Mouse (Mus musculus): Measurements from ENCODE around the gene Rpa2.
"Not testable (repeated sequence)": the region's sequence is repeated elsewhere in the genome, so short reads cannot be mapped to it uniquely, and the experiment has no call there.

Rpa2 gene

DNA sequence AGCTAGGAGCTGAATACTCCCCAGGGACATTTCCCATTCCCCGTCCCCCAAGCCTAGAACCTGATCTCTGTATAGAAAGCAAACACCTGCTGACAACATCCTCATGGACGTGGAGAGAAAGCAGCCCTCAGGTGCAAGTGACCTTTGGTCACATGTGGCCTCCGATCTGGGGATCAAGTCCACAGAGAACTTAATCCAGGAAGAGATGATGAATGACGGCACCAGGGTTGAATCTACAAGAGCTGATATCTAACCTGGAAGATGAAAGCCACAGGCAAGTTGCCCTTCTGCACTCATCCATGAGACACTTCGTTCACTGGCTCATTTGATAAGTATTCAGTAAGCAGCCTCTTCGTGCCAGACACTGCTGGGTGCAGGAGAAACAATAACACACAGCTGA lies 5.5 kb upstream of the Rpa2 start:
- no peak for DNase-seq (ENCODE audit: low read depth, low spot score)

DNA sequence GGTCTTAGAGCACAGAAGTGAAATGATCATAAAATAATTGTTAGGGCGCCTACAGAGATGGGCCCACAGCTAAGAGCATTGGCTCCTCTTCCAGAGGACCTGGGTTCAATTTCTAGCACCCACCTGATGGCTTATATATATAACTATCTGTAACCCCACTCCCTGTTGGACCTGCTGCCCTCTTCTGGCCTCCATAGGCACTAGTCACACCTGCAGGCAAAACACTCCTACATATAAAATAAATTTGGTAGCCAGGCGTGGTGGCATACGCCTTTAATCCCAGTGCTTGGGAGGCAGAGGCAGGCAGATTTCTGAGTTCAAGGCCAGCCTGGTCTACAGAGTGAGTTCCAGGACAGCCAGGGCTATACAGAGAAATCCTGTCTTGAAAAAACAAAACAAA lies 5.0 kb upstream of the Rpa2 start:
- DNase-seq (ENCODE audit: low read depth, low spot score), result not testable (repeated sequence)

DNA sequence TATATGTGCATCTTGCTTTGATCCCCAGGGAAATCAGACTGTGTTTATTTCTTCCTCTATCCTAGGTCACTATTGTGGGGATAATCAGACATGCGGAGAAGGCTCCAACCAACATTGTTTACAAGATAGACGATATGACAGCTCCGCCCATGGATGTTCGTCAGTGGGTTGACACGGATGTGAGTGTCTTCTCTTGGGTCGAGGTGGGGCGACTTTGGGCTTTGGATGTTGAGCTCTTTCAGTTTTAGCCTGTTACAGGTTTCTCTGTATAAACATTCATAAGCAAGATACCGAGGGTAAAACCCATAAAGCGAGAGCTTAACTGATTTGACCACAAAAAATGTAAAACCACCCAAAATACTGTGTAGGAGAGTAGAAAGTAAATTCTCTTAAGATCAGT lies 3.6 kb downstream of the Rpa2 start:
- no peak for DNase-seq (ENCODE audit: low read depth, low spot score)

DNA sequence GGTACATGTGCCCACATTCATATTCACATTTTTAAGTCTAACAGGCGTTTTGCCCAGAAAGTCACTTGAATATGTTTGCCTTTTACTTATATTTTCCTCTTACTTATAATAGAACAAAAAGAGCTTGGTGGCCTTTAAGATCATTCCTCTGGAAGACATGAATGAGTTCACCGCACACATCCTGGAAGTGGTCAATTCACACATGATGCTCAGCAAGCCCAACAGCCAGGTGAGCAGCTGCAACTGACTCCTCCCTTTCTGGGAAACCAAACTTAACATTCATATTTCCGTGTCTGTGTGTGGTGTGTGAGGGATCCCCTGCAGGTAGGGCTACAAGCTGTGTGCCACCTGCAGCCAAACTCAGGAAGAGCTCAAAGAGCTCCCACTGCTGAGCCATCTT lies 6.8 kb downstream of the Rpa2 start:
- DNase-seq (ENCODE audit: low read depth, low spot score), result no peak

DNA sequence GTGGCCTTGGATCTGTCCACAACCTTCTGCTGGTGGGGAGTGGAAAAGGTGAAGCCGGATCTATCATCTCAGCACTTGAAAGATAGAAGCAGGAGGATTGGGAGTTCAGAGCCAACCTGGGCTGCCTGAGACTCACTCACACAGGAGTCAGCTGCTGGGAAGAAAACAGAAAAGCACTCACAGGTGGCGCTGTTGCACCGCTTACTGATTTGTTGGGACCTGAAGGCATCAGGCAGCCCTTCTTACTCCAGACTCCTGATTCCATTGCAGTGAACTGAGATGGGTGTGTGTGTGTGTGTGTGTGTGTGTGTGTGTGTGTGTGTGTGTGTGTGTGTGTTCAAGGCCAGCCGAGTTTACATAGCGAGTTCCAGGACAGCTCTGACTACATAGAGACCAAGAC lies 8.6 kb downstream of the Rpa2 start:
- DNase-seq (ENCODE audit: low read depth, low spot score), result peak; percentile 42

DNA sequence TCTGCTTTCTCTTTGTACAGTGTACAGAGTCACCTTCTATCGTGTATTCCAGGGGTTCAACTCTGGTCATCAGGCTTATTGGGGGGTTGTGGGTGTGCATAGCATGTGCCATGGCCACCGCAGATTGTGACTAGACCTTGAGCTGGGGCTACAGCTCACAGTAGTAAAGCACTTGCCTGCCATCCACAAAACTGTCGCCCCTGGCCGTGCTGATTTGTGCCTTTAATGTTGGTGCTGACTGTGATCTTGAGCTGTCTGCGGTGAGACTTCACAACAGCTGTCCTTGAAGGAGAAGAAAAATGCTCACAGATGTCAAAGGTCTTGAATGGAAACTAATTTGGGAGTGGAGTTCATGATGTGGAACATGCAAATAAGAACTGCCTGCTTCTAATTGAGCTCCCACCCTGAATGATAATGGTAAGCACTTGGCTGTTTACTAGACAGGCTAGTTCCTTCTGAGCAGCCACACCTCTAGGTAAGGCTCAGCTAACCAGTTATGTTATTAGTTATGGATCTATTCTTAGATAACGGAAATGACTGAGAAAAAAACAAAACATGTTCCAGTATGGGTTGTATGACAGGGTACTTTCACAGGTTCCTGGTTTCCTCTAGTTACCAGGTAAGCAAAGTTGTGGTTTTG lies 10.6 kb downstream of the Rpa2 start:
- no peak for DNase-seq (ENCODE audit: low read depth, low spot score)

DNA sequence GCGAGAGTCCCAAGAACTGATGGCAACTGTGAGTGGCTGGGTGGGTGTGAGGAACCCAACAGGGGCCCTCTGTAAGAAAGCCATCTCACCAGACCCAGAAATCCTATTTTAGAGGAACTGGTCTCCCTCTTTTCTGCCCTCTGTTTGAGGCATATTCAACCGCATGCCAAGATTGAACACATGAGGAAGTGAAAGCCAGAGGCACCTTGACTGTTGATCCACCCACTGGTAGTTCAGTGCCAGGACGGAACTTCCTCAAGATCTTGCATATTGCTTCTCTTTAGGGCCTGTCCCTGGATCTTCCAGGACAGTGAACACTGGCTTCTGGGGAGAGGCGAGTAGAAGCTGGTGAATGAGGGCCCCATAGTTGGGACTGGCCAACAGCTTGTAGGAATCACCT lies 12.2 kb downstream of the Rpa2 start:
- DNase-seq (ENCODE audit: low read depth, low spot score), result no peak

DNA sequence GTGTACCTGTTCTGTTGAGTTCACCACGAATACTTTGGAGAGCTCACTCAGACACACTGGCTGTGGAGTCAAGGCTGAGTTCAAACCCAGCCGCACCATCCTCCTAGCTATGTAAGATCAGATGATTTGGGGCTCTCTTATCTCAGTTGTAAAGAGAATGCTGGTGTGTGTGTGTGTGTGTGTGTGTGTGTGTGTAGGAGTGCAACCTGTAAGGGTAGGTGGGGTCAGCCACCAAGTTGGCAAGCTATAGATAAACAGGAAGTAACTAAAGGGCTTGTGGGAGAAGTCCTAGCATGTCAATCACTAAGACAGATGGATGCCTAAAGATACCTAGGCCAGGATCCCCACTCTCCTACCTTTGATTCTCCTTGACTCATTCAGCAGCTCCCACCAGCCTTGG lies 15.6 kb downstream of the Rpa2 start:
- DNase-seq (ENCODE audit: low read depth, low spot score), result no peak

DNA sequence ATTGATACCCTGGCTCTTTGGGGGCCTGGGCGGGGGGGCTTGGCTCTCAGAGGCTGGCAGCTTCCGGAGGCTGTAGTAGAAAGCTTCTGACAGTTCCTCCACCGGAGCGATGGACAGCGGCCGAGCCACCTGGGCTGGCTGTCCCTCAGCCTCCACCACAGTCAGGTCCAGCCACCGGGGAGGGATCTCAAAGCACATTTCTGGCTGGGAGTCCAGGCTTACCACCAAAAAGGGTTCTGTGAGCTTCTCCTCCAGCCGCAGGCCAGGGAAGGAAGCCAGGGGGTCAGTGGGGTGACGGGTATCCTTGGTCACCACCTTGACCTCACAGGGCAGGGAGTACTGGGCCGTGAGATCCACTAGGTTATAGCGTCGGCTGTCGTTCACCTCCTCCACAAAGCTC lies 17.1 kb downstream of the Rpa2 start:
- no peak for DNase-seq (ENCODE audit: low read depth, low spot score)

DNA sequence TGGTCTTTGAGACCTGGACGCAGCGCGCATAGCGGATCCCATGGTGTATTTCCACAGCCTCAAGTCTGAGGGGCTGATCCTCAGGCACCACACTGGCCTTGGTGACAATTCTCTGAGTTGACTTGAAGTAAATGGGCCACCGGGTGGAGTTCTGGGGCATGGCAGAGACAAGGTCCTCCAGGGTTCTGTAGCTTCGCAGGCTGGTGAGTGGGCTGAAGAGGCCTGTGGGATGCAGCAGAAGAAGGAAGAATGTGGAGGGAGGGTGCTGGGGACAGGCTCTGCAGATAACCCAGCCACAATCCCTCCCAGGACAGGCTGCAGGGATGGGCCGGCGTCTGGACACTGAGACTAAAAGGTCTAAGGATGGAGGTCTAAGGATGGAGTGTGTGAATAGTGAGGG lies 21.6 kb downstream of the Rpa2 start:
- DNase-seq (ENCODE audit: low read depth, low spot score), result no peak

DNA sequence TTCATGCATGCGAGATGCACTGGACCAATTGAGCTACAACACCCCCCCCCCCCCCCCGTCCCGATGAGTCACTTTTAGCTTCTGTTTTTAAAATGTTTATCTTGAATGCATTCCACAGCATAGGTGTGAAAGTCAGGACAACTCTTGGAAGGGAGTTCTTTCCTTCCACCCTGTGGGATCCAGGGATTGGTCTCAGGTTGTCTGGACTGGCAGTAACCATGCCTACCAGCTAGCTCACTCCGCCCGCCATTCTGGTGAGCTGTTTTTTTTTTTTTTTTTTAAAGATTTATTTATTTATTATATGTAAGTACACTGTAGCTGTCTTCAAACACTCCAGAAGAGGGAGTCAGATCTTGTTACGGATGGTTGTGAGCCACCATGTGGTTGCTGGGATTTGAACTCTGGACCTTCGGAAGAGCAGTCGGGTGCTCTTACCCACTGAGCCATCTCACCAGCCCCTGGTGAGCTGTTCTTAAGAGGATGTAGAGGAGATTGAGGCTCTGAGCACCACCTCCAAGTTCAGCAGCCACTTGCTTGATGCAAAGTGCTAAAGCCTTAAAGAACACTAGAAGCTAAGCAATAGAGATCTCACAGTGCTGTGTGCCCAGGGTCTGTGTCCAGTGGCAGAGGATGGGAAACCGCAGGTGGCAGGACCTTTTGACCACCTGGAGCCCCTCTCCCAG lies 25.3 kb downstream of the Rpa2 start:
- not testable (repeated sequence) for DNase-seq (ENCODE audit: low read depth, low spot score)

DNA sequence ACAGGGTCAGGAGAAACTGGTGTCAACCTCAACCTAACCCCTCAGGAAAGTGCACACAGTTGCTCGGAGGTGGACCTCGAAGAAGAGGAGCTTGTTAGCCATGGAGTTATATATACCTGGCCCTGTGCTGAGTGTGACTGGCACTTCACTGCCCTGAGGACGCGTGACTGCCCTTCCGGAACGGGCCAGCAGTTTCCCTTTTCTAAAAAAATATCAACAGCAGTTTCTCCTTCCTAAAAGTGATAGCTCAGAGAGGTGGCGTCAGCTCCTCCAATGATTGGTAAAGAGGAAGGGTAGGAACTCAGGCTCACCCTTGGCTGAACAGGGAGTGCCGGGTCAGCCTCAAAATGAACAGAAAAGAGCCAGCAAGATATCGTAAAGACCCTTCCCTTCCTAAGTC lies 25.9 kb downstream of the Rpa2 start:
- DNase-seq (ENCODE audit: low read depth, low spot score), result no peak

DNA sequence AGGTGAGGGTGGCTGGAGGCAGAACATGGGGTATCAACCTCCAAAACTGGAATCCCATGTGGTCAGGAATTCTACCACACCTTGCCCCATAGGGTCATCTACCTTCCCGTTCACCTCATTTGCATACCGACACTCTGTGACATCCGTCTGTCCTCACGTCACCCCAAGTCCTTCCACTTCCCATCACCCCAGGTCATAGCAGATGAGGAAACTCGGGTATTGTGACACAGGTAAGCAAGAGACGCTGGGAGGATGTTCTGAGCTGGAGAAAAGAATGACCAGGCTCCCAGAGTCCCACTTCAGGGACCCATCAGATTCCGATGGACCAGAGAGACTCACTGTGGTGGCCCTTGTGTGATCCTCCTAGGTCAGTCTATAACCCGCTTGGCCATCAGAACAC lies 26.6 kb downstream of the Rpa2 start:
- DNase-seq (ENCODE audit: low read depth, low spot score), result no peak

DNA sequence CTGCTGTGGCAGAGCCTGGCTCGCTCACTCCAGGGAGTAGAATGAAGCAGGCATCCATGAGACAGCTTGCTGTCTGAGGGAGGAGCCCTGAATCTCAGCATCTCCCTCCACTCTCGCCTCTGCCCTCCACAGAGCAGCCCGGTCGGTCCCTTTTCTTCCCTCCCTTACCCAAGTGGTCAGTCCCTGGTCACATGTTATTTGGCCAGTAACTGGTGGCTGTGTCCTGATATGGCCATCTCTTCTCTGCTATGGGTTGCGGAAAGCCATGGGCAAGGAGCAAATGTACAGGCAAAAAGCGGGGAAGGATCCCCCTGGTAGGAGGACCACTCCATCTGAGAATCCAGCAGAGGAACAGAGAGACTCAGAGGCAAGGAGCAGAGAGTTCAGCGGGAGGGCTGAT lies 27.0 kb downstream of the Rpa2 start:
- no peak for DNase-seq (ENCODE audit: low read depth, low spot score)

DNA sequence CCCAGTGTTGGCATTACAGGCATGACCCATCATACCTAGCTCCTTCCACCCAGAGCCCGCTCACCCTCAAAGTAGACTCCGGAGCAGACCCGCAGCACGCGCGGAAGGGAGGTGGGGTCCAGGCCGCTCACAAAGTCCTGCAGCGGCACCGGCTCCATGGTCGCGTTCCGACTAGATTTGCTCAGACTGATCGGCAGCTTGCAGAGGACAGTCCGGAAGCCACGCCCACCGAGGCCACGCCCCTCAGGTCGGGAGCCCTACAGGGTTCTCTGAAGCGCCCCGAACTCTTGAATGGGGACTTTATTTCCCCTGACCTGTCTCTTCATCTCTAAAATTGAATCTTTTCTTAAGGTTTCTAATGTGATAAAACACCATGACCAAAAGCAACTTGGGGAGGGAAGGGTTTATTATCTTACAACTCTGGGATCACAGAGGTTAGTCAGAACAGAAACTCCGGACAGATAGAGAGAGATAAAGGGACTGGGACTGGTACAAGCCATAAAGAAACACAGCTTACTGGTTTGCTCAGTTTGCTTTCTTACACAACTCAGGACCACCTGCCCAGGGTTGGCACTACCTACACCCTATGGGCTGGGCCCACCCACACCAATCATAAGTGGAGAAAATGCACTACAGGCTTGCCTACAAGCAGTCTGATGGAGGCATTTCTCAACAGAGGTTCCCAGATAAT lies 28.2 kb downstream of the Rpa2 start, which contains the start of gene Themis2:
Gene Themis2 (minus strand): TSS at position 192 of the 691 bp plus-strand sequence.
- DNase-seq (ENCODE audit: low read depth, low spot score), result peak; percentile 59

DNA sequence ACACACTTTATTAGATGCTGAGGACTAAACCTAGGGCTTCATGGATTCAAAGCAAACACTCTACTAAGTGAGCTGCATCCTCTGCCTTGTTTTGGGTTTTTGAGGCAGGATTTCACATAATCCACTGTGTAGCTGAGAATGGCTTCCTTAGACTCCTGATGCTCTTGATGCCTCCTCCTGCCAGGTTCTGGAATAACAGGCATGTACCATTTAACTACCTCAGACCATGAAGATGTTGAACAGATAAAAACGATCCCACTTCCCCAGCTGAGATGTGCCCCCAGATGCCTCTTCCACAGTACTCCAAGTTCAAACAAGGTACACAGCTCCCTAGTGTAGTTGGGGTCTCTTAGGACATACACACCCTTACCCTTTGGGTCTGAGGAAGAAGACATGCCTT lies 29.3 kb downstream of the Rpa2 start:
- DNase-seq (ENCODE audit: low read depth, low spot score), result no peak

DNA sequence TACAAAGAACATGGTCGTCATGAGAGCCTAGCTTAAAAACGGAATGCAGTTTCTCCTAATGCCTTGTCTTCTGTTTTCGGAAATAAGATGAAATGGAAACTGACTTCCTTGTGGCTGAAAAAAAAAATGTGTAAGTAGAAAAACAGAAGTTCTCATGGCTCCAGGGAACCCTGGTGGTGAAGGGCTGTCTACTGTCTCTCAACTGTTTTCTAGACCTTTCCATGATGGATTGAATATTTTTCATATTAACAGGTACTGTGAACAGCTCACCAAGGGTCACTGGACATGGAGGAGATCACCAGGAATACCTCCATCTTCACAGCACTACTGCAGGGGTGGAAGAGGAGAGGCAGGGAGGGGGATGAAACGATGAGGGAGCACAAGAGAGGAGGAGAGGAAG lies 29.9 kb downstream of the Rpa2 start:
- no peak for DNase-seq (ENCODE audit: low read depth, low spot score)

DNA sequence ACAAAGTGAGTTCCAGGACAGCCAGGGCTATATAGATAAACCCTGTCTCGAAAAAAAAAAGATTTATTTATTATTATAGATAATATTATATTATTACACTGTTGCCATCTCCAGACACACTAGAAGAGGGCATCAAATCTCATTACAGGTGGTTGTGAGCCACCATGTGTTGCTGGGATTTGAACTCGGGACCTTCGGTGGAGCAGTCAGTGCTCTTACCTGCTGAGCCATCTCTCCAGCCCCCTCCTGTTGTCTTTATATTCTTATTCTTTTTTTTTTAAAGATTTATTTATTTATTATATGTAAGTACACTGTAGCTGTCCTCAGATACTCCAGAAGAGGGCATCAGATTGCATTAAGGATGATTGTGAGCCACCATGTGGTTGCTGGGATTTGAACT lies 30.5 kb downstream of the Rpa2 start:
- not testable (repeated sequence) for DNase-seq (ENCODE audit: low read depth, low spot score)

DNA sequence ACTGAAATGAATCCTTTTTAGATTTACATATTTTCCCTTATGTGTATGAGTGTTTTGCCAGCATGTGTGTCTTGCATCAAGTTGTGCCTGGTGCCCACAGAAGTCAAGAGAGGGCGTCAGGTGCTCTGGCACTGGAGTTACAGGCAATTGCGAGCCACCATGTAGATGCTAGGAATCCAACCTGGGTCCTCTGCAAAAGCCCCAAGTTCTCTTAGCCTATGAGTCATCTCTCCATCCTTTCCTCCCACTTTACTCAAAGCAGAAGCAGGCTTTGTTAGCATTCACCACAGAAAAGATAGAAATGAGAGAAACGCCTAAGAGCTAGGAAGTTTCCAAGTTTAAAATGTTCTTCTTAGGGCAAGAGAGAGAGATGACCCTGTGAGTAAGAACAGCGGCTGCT lies 31.7 kb downstream of the Rpa2 start:
- no peak for DNase-seq (ENCODE audit: low read depth, low spot score)

DNA sequence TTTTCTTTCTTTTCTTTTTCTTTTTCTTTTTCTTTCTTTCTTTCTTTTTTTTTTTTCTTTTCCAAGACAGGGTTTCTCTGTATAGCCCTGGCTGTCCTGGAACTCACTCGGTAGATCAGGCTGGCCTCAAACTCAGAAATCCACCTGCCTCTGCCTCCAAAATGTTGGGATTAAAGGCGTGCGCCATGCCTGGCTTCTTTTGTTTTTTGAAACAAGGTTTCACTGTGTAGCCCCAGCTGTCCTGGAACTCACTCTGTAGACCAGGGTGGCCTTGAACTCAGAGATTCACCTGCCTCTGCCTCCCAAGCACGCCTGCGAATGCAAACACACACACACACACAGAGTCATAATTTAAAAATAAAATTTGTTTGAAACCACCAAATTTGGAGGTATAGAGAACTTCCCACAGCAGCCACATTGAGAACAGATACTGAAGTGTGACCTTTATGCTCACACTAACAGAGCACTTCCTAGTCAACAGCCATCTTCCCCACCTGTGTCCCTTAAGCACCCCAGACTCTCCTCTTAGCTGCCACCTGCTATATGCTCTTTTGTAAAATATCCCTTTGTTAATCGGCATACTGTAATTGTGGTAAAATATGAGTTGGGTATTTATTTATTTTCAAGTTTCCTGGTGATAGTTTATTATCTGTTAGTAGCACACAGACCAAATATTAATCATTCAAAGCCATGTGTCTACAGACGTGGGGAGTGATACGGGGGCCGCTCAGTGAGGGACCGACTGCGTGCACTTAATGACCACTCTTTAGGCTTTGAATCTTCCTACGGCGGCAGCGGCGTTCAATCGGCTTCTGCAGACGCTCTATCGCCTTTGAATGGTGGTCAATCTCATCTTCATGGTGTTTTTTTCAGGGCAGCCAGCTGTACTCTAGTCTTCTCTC lies 33.3 kb downstream of the Rpa2 start:
- no peak for DNase-seq (ENCODE audit: low read depth, low spot score)

DNA sequence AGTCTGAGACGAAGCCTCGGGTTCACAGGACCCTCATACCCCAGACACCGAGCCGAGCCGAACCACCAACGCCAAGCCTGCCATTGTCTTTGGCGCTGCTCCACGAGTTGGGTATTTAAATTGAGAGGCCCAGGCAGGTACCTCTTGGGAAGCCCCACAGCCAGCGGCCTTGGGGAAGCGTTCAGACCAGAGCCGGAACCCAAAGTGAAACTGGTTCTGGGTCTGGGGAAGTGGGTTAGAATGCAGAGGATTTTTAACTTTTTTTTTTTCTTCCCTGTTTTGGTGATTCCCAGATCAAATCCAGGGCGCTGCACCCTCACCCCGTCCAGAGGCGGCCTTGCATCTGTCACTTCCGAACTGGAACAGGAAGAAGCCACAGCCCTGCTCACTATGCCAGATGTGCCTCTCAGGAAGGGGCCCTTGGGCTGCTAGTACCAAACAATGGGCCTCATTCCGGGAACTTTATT lies 34.1 kb downstream of the Rpa2 start:
- no peak for DNase-seq (ENCODE audit: low read depth, low spot score)

DNA sequence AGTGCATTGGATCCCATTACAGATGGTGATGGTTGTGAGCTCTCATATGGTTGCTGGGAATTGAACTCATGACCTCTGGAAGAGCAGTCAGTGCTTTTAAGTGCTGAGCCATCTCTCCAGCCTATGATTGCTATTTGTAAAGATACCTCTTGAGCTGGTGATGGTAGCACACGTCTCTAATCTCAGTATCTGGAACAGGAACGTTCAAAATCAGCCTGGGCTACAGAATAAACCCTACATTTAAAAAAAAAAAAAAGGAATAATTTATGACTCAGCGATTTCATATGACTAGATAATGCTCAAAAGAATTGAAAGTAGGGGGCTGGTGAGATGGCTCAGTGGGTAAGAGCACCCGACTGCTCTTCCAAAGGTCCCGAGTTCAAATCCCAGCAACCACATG lies 35.1 kb downstream of the Rpa2 start:
- DNase-seq (ENCODE audit: low read depth, low spot score), result no peak
